Mouse (Mus musculus) CD4-positive, CD25-positive, alpha-beta regulatory T cell, adult 4 months (primary cell): Measurements from ENCODE around the gene Wdr4. TPM values are rescaled to one million over a fixed set of nuclear protein-coding genes. Genes with fewer than 3 reads are reported as not detected.
"Not testable (repeated sequence)": the region's sequence is repeated elsewhere in the genome, so short reads cannot be mapped to it uniquely, and the experiment has no call there.

Experiments used
- ATAC-seq: one replicate; pipeline ENCODE4 v1.8.0; 2017
- polyA plus RNA-seq, 2 experiments: library from polyadenylated mRNA; unstranded; fragments of 100-300 nt; shearing (Covaris generic); gene quantifications; one replicate each; pipeline ENCODE4 v1.2.1; 2017

Gene Wdr4
- 10 to 100 TPM; 18.2 to 24.9 TPM for polyA plus RNA-seq

- ATAC-seq, result peak; percentile 93
Observed at GRCm38 (mm10) chr17:31519946-31520838, at the start of gene Wdr4, which contains the start of gene Ndufv3. Wdr4 (minus strand) TSS chr17:31519980. Ndufv3 (plus strand) TSS chr17:31520115.

- no peak for ATAC-seq
Observed at GRCm38 (mm10) chr17:31566276-31566675, 46.5 kb upstream of the Wdr4 start.

GRCm38 (mm10) chr17:31565141-31566056 is 45.6 kb upstream of the Wdr4 start:
- ATAC-seq, result peak; percentile 15

DNA sequence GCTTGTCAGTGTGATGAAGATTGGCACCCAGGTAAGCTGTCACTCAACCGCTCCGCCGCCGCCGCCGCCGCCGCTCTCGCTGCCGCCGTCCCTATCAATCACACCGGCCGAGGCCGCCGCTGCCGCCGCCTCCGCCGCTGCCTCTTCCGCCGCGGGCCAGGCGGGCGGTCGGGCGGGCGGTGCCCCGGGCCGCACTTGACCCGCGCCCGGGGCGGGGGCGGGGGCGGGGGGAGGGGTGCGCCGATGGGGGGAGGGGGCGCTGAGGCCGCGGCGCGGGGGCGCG is 45.0 kb upstream of the Wdr4 start:
- no peak for ATAC-seq

- ATAC-seq, result peak; percentile 88
Observed at GRCm38 (mm10) chr17:31564015-31564857, 44.5 kb upstream of the Wdr4 start, which contains the start of gene Pknox1. Pknox1 (plus strand) TSS chr17:31564734.

- no peak for ATAC-seq
Observed at GRCm38 (mm10) chr17:31563632-31564014, 43.8 kb upstream of the Wdr4 start.

DNA sequence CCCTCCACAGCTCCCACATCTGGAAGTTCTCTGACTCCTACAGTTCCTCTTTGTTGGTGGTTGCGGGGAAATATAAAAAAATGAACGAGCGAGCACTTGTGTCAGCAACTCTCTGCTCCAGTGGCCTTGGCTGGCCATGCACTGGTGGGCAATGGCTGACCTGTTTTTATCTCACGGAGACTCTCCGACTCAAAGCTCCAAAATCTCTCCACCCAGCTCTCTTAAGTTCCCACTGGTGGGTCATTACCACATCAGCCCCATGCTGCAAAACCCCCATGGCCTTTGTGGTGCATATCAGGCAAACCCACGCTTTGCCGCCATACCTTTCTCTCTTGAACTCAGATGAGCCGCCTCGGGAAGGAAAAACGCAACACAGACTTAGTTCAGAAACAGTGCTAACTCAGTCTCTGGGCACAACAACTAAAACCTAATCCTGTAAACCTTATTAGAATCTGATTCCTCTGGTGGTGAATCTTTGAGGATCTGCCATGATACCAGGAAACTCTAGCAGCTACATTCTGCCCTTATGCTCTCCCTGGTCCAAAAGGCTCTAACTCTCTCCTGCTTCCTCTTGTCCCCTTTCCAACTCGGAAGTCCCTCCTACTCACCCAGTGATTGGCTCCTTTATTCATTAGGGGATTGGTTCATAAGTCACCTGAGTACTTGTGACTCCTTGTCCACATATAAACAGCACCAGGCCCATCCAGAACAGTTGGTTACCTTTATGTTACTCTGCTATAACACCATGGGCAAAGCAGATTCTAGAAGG is 39.4 kb upstream of the Wdr4 start:
- ATAC-seq, result no peak

DNA sequence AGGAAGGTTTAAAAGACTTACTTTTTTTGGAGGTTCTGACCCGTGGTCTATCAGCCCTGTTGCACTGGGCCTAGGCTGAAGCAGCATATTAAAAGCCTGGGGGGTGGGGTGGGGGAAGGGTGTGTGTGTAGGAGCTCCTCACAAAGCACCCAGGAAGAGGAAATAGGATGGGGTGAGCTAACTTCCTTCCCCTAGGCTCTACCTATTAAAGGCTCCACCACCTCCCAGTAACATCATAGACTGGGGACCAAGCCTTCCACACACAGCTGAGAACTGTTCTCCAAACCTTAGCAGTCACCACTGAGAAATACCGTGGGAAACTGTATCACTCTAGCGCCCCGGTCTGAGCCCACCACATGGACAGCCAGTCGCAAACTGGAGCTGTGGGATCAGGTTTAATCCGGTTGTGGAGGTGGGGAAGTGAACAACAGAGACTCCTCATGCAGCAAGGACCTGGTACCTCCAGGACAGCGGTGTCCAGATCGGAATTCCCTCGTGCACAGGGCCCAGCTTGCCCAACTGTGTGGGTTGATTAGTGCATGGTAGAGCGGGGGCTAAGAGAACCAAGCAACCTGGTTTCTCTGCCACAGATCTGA is 38.3 kb upstream of the Wdr4 start:
- peak; percentile 65 for ATAC-seq

DNA sequence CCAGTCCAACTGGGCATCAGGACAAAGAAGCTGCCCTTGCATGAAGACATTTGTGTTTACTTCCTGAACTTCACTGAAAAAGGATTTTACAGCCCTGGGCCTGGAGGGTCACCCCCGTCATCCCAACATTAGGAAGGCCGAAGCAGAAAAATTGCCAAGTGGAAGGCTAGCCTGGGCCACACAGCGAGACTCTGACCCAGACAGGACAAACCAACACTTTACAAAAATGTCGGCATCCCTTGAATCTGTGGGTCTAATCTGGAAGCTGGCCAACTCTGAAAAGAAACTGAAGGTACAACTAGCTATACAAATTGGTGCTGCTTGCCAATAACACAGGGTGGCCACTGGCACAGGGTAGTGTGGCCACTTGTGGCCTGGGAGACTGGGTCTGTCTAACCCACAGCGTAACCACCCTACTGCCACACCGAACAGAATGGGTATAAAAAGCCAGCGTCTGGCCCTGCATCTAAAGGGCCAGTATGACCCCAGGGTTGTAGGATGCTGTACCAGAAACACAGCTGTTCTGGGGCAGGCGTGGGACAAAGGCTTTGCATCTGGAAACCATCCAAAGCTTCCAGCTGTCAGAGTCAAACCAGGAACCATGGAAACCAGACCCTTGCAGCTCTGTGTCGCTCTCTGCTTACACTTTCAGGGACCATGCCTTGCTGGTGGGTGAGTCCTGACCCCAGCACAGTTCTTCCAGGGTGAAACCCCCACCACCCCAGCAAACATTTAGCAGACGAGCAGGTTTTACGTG is 37.5 kb upstream of the Wdr4 start:
- no peak for ATAC-seq

DNA sequence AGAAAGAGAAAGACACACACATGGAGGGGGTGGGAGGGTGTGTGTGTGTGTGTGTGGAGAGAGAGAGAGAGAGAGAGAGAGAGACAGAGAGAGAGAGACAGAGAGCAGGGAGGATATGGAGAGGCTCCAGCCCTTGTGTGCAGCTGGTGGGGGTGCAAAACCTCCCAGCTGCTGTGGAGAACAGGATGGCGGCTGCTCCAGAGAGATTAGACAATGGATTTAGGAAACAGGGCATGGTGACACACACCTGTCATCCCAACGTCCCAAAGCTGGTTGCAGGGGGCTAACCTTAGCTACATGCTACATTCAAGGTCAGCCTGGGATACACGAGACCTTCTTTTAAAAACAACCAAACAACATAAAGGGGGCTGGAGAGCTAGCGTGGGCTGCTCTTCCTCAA is 36.5 kb upstream of the Wdr4 start:
- no peak for ATAC-seq

GRCm38 (mm10) chr17:31552601-31553000 is 32.8 kb upstream of the Wdr4 start:
- not testable (repeated sequence) for ATAC-seq

GRCm38 (mm10) chr17:31549389-31549788 is 29.6 kb upstream of the Wdr4 start:
- ATAC-seq, result no peak

GRCm38 (mm10) chr17:31547974-31548373 is 28.2 kb upstream of the Wdr4 start:
- ATAC-seq, result no peak

DNA sequence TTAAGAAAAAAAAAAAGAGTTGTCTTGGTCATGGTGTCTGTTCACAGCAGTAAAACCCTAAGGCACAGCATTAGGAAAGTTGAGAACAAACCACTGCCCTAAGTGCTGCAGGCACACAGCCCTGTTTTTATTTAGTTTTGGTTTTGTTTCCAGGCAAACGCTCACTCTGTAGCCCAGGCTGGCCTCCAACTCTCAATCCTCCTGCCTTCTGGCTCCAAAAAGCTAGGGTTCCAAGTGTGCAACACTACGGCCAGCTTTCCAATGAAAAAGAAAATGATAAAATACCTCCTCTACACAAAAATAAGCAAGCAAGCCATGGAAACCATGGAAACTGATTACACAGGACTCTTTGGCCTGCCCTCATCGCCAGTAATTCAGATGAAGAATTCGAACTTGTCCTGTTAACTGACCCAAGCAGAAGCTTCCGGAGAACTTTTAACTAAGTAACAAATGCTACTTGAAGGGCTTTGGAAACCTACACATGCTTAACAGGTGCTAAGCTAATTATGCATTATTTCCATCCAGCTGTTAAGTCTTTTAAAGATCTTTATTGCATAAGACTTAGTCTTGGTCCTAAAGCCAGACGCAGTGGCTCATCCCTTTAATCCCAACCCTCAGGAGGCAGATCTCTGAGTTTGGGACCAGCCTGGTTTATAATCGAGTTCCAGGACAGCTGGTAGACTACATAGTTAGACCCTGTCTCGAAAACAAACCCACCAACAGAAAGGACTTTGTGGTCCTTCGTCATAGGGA is 26.8 kb upstream of the Wdr4 start:
- ATAC-seq, result no peak

GRCm38 (mm10) chr17:31543574-31543973 is 23.8 kb upstream of the Wdr4 start:
- no peak for ATAC-seq

GRCm38 (mm10) chr17:31541460-31541831 is 21.7 kb upstream of the Wdr4 start:
- ATAC-seq, result no peak

DNA sequence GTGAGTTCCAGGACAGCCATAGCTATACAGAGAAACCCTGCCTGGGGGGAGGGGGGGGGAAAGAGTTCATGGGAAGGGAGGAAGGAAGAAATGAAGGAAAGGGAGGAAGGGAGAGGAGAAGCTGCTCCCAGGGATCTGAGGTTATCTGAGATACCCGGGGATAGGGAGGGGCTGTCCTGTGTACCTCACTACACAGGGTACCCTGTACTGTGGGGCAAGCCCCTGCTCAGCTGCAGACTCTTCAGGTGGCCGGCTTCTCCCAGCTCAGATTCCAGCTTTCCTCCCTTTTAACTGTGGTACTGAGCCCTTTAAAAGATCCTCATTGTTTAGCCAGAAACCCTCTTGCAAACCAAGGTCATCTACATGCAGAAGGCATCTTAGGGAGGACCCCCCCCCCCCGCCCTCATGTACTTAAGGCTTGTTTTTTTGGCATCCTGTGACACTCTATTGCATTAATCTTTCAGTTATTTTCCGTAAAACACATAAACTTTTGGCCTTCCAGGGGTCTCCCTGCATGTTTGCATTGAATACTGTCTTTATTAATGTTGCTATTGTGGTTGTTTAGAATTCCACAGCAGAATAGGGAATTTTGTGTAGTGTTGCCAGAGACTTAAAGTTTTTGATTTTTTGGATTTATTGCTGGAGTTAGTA is 21.2 kb upstream of the Wdr4 start:
- no peak for ATAC-seq

- no peak for ATAC-seq
Observed at GRCm38 (mm10) chr17:31540101-31540500, 20.3 kb upstream of the Wdr4 start.
